Mouse (Mus musculus) liver, adult 2 months (tissue): ENCODE measurements at regions not wholly inside any gene's neighbourhood (a gene's known extent, or its start where the extent isn't known, plus 50 kb on each side); places are given as distances from the start of the nearest gene placed in this dataset.

Experiments
- CTCF ChIP-seq: fragments of 200-500 bp; IDR thresholded peaks from 2 replicates; pipeline ENCODE4 v1.5.1; 2011; ENCODE audit warnings: low read depth, low read length, control low read depth
- POLR2A ChIP-seq: fragments of 200-500 bp; IDR thresholded peaks from 2 replicates; pipeline ENCODE4 v1.6.1; 2011; ENCODE audit warnings: low read length, control low read depth; ENCODE audit not compliant: insufficient read depth; ENCODE audit errors: extremely low read depth

GRCm38 (mm10) chr11:20908471-20908870 is 77.6 kb upstream of the Lgalsl start:
- TF ChIP-seq CTCF (no peak), POLR2A (no peak)
